ENCODE assay signal across 8 mouse cellular contexts in the genomic region with DNA sequence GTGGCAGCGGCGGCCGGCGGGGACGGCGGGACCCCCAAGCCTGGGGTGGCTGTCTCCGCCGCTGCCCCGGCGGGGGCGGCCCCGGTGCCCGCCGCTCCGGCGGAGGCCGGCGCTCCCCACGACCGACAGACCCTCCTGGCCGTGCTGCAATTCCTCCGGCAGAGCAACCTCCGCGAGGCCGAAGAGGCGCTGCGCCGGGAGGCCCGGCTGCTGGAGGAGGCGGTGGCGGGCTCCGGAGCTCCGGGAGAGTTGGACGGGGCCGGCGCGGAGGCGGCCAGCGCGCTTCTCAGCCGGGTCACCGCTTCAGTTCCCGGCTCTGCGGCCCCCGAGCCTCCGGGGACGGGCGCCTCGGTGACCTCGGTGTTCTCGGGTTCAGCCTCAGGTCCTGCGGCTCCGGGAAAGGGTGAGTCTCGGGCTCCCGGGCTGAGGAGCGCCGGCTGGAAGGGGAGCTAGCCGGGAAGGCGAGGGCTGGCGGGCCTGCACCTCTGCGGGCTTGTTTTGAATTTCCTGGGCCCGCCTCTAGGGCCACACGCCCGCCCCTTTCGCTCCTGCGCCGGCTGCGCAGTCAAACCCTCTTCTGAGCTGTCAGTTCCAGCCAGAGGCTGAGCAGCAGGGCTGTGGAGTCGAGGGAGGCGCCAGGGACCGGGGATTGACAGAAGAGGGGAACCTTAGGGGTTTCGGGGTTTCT. TPM values are rescaled to one million over a fixed set of nuclear protein-coding genes. Genes with fewer than 3 reads are reported as not detected.
DNase-seq lines count a peak whose midpoint lies in the region; ATAC-seq lines count a peak whose summit lies in the region.

No protein-coding gene starts in this region.

- intact Hi-C loops in left cerebral cortex, postnatal 10 days (cut with DNase I): no loop called here

- ATAC-seq in inflammation-experienced regulatory T-cells, adult 6 months: peak; percentile 94
- ATAC-seq in megakaryocyte progenitor cell, adult 5-6 weeks (replicated peaks; ENCODE audit: poor library complexity): peak; percentile 86

- DNase-seq in adrenal gland, adult (ENCODE audit: inconsistent age in 2 of 2, low spot score in 1 of 2): peak; percentile 91 to 95
- peak; percentile 87 for DNase-seq in embryo, embryonic 10 days (ENCODE audit: low spot score)
- peak; percentile 80 for DNase-seq in gastrocnemius, postnatal 10 days
- DNase-seq in left cerebral cortex, postnatal 10 days (ENCODE audit: extremely low spot score in 1 of 2, low spot score in 2 of 2): peak; percentile 84 to 92
- DNase-seq in right cerebral cortex, postnatal 14 days: peak; percentile 82
- DNase-seq in urinary bladder, postnatal 25 days (ENCODE audit: low spot score): peak; percentile 72

RNA-seq across cellular contexts. Expression of gene Taf5, which starts 0.5 kb away (rescaled TPM):
- total RNA-seq in gastrocnemius, postnatal 10 days (2021): 1 to 10 TPM; 2.4 to 3.1 TPM
- polyA plus RNA-seq in inflammation-experienced regulatory T-cells, adult 6 months (2017; shearing (Covaris generic)): 1 to 10 TPM; 1.6 to 3.3 (median 1.8) TPM
- 1 to 10 TPM; 5.1 to 6.0 TPM for total RNA-seq in left cerebral cortex, postnatal 10 days (2021)
- total RNA-seq in megakaryocyte progenitor cell, adult 5-6 weeks (2015): 17.0 and 18.7 TPM in 2 replicates
- total RNA-seq in megakaryocyte progenitor cell, adult 5-6 weeks (2017): 20.6 and 25.7 TPM in 2 replicates

RNA-seq across cellular contexts. Expression of gene Pcgf6, which starts 17.4 kb away (rescaled TPM):
- 1 to 10 TPM; 3.1 to 4.4 TPM for total RNA-seq in gastrocnemius, postnatal 10 days (2021)
- polyA plus RNA-seq in inflammation-experienced regulatory T-cells, adult 6 months (2017; shearing (Covaris generic)): 10 to 100 TPM in 1 of 3 experiments, 1 to 10 TPM in 2; 4.9 to 10.8 (median 9.7) TPM
- total RNA-seq in left cerebral cortex, postnatal 10 days (2021): 10 to 100 TPM; 15.7 to 18.0 TPM
- total RNA-seq in megakaryocyte progenitor cell, adult 5-6 weeks (2015): 22.8 and 29.0 TPM in 2 replicates
- total RNA-seq in megakaryocyte progenitor cell, adult 5-6 weeks (2017): 9.1 and 14.2 TPM in 2 replicates

RNA-seq across cellular contexts. Expression of gene Usmg5, which starts 22.4 kb away (rescaled TPM):
- total RNA-seq in gastrocnemius, postnatal 10 days (2021): 1,000 to 10,000 TPM; 1,048 to 1,221 TPM
- polyA plus RNA-seq in inflammation-experienced regulatory T-cells, adult 6 months (2017; shearing (Covaris generic)): 100 to 1,000 TPM; 223 to 391 (median 299) TPM
- total RNA-seq in left cerebral cortex, postnatal 10 days (2021): 100 to 1,000 TPM; 816 to 827 TPM
- total RNA-seq in megakaryocyte progenitor cell, adult 5-6 weeks (2015): 483 and 581 TPM in 2 replicates
- 452 and 544 TPM in 2 replicates for total RNA-seq in megakaryocyte progenitor cell, adult 5-6 weeks (2017)

RNA-seq across cellular contexts. Expression of gene Pdcd11, which starts 22.5 kb away (rescaled TPM):
- total RNA-seq in gastrocnemius, postnatal 10 days (2021): 10 to 100 TPM in 1 of 2 experiments, 1 to 10 TPM in 1; 8.4 to 11.8 TPM
- 1 to 10 TPM; 5.9 to 8.5 (median 7.3) TPM for polyA plus RNA-seq in inflammation-experienced regulatory T-cells, adult 6 months (2017; shearing (Covaris generic))
- 10 to 100 TPM; 14.2 to 14.8 TPM for total RNA-seq in left cerebral cortex, postnatal 10 days (2021)
- total RNA-seq in megakaryocyte progenitor cell, adult 5-6 weeks (2015): 9.0 and 12.6 TPM in 2 replicates
- 23.0 and 27.4 TPM in 2 replicates for total RNA-seq in megakaryocyte progenitor cell, adult 5-6 weeks (2017)

RNA-seq across cellular contexts. Expression of gene Nt5c2, which starts 53.1 kb away (rescaled TPM):
- total RNA-seq in gastrocnemius, postnatal 10 days (2021): 10 to 100 TPM; 33.4 to 34.7 TPM
- 10 to 100 TPM; 22.1 to 37.3 (median 31.6) TPM for polyA plus RNA-seq in inflammation-experienced regulatory T-cells, adult 6 months (2017; shearing (Covaris generic))
- 10 to 100 TPM; 76.4 to 87.4 TPM for total RNA-seq in left cerebral cortex, postnatal 10 days (2021)
- 52.5 and 59.4 TPM in 2 replicates for total RNA-seq in megakaryocyte progenitor cell, adult 5-6 weeks (2015)
- total RNA-seq in megakaryocyte progenitor cell, adult 5-6 weeks (2017): 79.3 and 80.0 TPM in 2 replicates

Comparison
In these comparisons a context has a peak if more than half of its experiments do, and no peak if none do; other contexts are left out.
1. Peak in every context shown above with its lines: DNase-seq and ATAC-seq.